In genomic region chr15:12431684-12432083, GRCm38 (mm10) we compare ENCODE assay signal across 11 mouse cellular contexts.
DNase-seq lines count a peak whose midpoint lies in the region; ATAC-seq and TF ChIP-seq lines count a peak whose summit lies in the region.
"Had no signal": no experiment of that assay in that cellular context is flagged by ENCODE, and none has a peak within 500 bp of the region (broad histone marks: within the 10 kb centered on the region; RNA-seq: fewer than 3 reads in every experiment).

No protein-coding gene starts in this region.

- peaks cover 71% of the 10 kb centered on the region for H3K4me1 ChIP-seq in hindbrain, embryonic 10.5 days (replicated peaks)
- H3K4me1 ChIP-seq in hindbrain, embryonic 12.5 days: peaks cover 12% of the 10 kb centered on the region; the same call in 1 of the 2 replicates
- peaks cover 16% of the 10 kb centered on the region for H3K4me1 ChIP-seq in intestine, embryonic 14.5 days (replicated peaks; ENCODE audit: control insufficient read depth, insufficient read depth, low read length)
- peaks cover 3% of the 10 kb centered on the region; the same call in 1 of the 2 replicates for H3K4me1 ChIP-seq in liver, postnatal 0 days (ENCODE audit: insufficient read depth)

- no peak overlapping the region for H3K4me3 ChIP-seq in hindbrain, embryonic 10.5 days
- H3K4me3 ChIP-seq in hindbrain, embryonic 12.5 days: no peak overlapping the region
- no peak overlapping the region for H3K4me3 ChIP-seq in intestine, embryonic 14.5 days (ENCODE audit: low read depth, low read length)
- H3K4me3 ChIP-seq in liver, postnatal 0 days (ENCODE audit: low read depth, low read length): no peak overlapping the region
- H3K4me3 ChIP-seq: limb, embryonic 13.5 days had no signal

- H3K27ac ChIP-seq in hindbrain, embryonic 10.5 days: peak overlapping the region; percentile 23; the same call in 1 of the 2 replicates
- H3K27ac ChIP-seq in hindbrain, embryonic 12.5 days: no peak overlapping the region
- no peak overlapping the region for H3K27ac ChIP-seq in intestine, embryonic 14.5 days (ENCODE audit: low read depth)
- no peak overlapping the region for H3K27ac ChIP-seq in liver, postnatal 0 days (ENCODE audit: low read depth)
- H3K27ac ChIP-seq: limb, embryonic 13.5 days had no signal

- no peaks in the 10 kb centered on the region for H3K36me3 ChIP-seq in hindbrain, embryonic 10.5 days
- H3K36me3 ChIP-seq in hindbrain, embryonic 12.5 days: no peaks in the 10 kb centered on the region
- no peaks in the 10 kb centered on the region for H3K36me3 ChIP-seq in intestine, embryonic 14.5 days (ENCODE audit: control insufficient read depth, insufficient read depth, low read length)
- H3K36me3 ChIP-seq in liver, postnatal 0 days (replicated peaks; ENCODE audit: insufficient read depth, low read length): no peaks in the 10 kb centered on the region
- H3K36me3 ChIP-seq: limb, embryonic 13.5 days had no signal

- H3K9me3 ChIP-seq in hindbrain, embryonic 10.5 days: no peaks in the 10 kb centered on the region
- H3K9me3 ChIP-seq in hindbrain, embryonic 12.5 days (replicated peaks): no peaks in the 10 kb centered on the region
- H3K9me3 ChIP-seq in intestine, embryonic 14.5 days (ENCODE audit: control insufficient read depth, low read length): no peaks in the 10 kb centered on the region
- no peaks in the 10 kb centered on the region for H3K9me3 ChIP-seq in liver, postnatal 0 days (ENCODE audit: low read length)
- H3K9me3 ChIP-seq: limb, embryonic 13.5 days had no signal

- 79% methylated on average over 7 of the region's 7 CpGs for WGBS in hindbrain, embryonic 10.5 days
- 77% methylated on average over 7 of the region's 7 CpGs for WGBS in hindbrain, embryonic 12.5 days
- WGBS in intestine, embryonic 14.5 days: 44% methylated on average over 7 of the region's 7 CpGs
- 60% methylated on average over 7 of the region's 7 CpGs for WGBS in liver, postnatal 0 days (ENCODE audit: insufficient replicate concordance)

- no peak for ATAC-seq in hindbrain, embryonic 12.5 days (ENCODE audit: low FRiP score)
- 0 out of 2 replicates have a peak, but pooled peaks have one; percentile 40 for ATAC-seq in intestine, embryonic 14.5 days (replicated peaks; ENCODE audit: low FRiP score, low TSS enrichment, low read depth)
- ATAC-seq in liver, postnatal 0 days: no peak
- ATAC-seq: inflammation-experienced regulatory T-cells, adult 6 months had no signal

- no peak for DNase-seq in hindbrain, embryonic 10.5 days (ENCODE audit: low spot score)
- DNase-seq in Muller cell, postnatal 12 days (ENCODE audit: inconsistent ontology term): peak; percentile 83
- peak; percentile 48 for DNase-seq in adrenal gland, postnatal 10 days
- DNase-seq in intestine, embryonic 14.5 days (ENCODE audit: low spot score): no peak
- no peak for DNase-seq in liver, postnatal 0 days
- DNase-seq in cerebellum, postnatal 25 days: no peak
- DNase-seq: cerebellum, adult 18-20 months; lung, postnatal 4 days had no signal

- no peak for TF ChIP-seq CTCF in liver, postnatal 0 days (IDR thresholded peaks at IDR 0.05; ENCODE audit: low read depth)

- no peak overlapping the region for H3K9ac ChIP-seq in hindbrain, embryonic 12.5 days
- H3K9ac ChIP-seq in intestine, embryonic 14.5 days (ENCODE audit: low read length): no peak overlapping the region
- no peak overlapping the region for H3K9ac ChIP-seq in liver, postnatal 0 days (replicated peaks)
- H3K9ac ChIP-seq: limb, embryonic 13.5 days had no signal

- TF ChIP-seq EP300 in liver, postnatal 0 days (IDR thresholded peaks at IDR 0.05; ENCODE audit: low read depth): no peak

- no peak overlapping the region for H3K4me2 ChIP-seq in hindbrain, embryonic 12.5 days (replicated peaks)
- H3K4me2 ChIP-seq in intestine, embryonic 14.5 days (ENCODE audit: low read length): no peak overlapping the region
- no peak overlapping the region for H3K4me2 ChIP-seq in liver, postnatal 0 days (ENCODE audit: low read depth, low read length)
- H3K4me2 ChIP-seq: limb, embryonic 13.5 days had no signal

- no peaks in the 10 kb centered on the region for H3K27me3 ChIP-seq in hindbrain, embryonic 10.5 days (ENCODE audit: insufficient read depth, poor library complexity, severe bottlenecking)
- no peaks in the 10 kb centered on the region for H3K27me3 ChIP-seq in hindbrain, embryonic 12.5 days
- no peaks in the 10 kb centered on the region for H3K27me3 ChIP-seq in intestine, embryonic 14.5 days (replicated peaks; ENCODE audit: control insufficient read depth, insufficient read depth, low read length)
- no peaks in the 10 kb centered on the region for H3K27me3 ChIP-seq in liver, postnatal 0 days (ENCODE audit: insufficient read depth, low read length)
- H3K27me3 ChIP-seq: limb, embryonic 13.5 days had no signal

Comparison
In these comparisons a context has a peak if more than half of its experiments do, and no peak if none do; other contexts are left out.
1. DNase-seq: peak in Muller cell, postnatal 12 days (single experiment) and adrenal gland, postnatal 10 days (single experiment); none in hindbrain, embryonic 10.5 days (single experiment), intestine, embryonic 14.5 days (single experiment), liver, postnatal 0 days (single experiment) and cerebellum, postnatal 25 days (0 of 2).